Mouse (Mus musculus) gastrocnemius, adult 8-10 months (tissue): ENCODE data around the gene Fam83b. TPM values are rescaled to one million over a fixed set of nuclear protein-coding genes. Genes with fewer than 3 reads are reported as not detected.

Source experiments
- DNase-seq, 2 experiments: peaks; one replicate each; pipeline ENCODE4 v3.0.0; 2022; ENCODE audit warnings: low spot score in 2 of 2
- total RNA-seq, 4 experiments: library from RNA; stranded (reverse); gene quantifications; 2 replicates each; pipeline ENCODE4 v1.2.4; 2022

Fam83b gene
- not detected for total RNA-seq

GRCm38 (mm10) chr9:76566515-76567280, at the start of gene Fam83b:
Fam83b (minus strand) TSS chr9:76567116.
- no peak for DNase-seq

- no peak for DNase-seq
Measured at GRCm38 (mm10) chr9:76614165-76614564, 47.2 kb upstream of the Fam83b start.

GRCm38 (mm10) chr9:76603744-76604143, 36.8 kb upstream of the Fam83b start:
- no peak for DNase-seq

- no peak for DNase-seq
Measured at GRCm38 (mm10) chr9:76602874-76603273, 36.0 kb upstream of the Fam83b start.

GRCm38 (mm10) chr9:76597395-76597794, 30.5 kb upstream of the Fam83b start:
- no peak for DNase-seq

GRCm38 (mm10) chr9:76593841-76594240, 26.9 kb upstream of the Fam83b start:
- DNase-seq, result no peak

GRCm38 (mm10) chr9:76583943-76584342, 17.0 kb upstream of the Fam83b start:
- no peak for DNase-seq

- no peak for DNase-seq
Measured at GRCm38 (mm10) chr9:76581966-76582365, 15.1 kb upstream of the Fam83b start.

- no peak for DNase-seq
Measured at GRCm38 (mm10) chr9:76567281-76567655, 352 bp upstream of the Fam83b start.

- no peak for DNase-seq
Measured at GRCm38 (mm10) chr9:76565656-76566055, 1.3 kb downstream of the Fam83b start.

- no peak for DNase-seq
Measured at GRCm38 (mm10) chr9:76564071-76564470, 2.8 kb downstream of the Fam83b start.

- DNase-seq, result no peak
Measured at GRCm38 (mm10) chr9:76562794-76563193, 4.1 kb downstream of the Fam83b start.

- DNase-seq, result no peak
Measured at GRCm38 (mm10) chr9:76559240-76559639, 7.7 kb downstream of the Fam83b start.

GRCm38 (mm10) chr9:76553758-76554157, 13.2 kb downstream of the Fam83b start:
- no peak for DNase-seq

- no peak for DNase-seq
Measured at GRCm38 (mm10) chr9:76553115-76553514, 13.8 kb downstream of the Fam83b start.

GRCm38 (mm10) chr9:76546714-76547113, 20.2 kb downstream of the Fam83b start:
- DNase-seq, result no peak

GRCm38 (mm10) chr9:76540684-76541083, 26.2 kb downstream of the Fam83b start:
- no peak for DNase-seq

- DNase-seq, result no peak
Measured at GRCm38 (mm10) chr9:76539953-76540621, 26.8 kb downstream of the Fam83b start.

- DNase-seq, result no peak
Measured at GRCm38 (mm10) chr9:76539271-76539670, 27.6 kb downstream of the Fam83b start.

- no peak for DNase-seq
Measured at GRCm38 (mm10) chr9:76536032-76536431, 30.9 kb downstream of the Fam83b start.

GRCm38 (mm10) chr9:76532403-76532802, 34.5 kb downstream of the Fam83b start:
- DNase-seq, result no peak

GRCm38 (mm10) chr9:76531368-76531767, 35.5 kb downstream of the Fam83b start:
- DNase-seq, result no peak

GRCm38 (mm10) chr9:76525592-76525991, 41.3 kb downstream of the Fam83b start:
- DNase-seq, result no peak
